Mouse (Mus musculus) adrenal gland, postnatal 4 days (tissue): ENCODE measurements at regions not wholly inside any gene's neighbourhood (a gene's known extent, or its start where the extent isn't known, plus 50 kb on each side); places are given as distances from the start of the nearest gene placed in this dataset.

Source experiments
- DNase-seq, 2 experiments: peaks; one replicate each; pipeline ENCODE4 v3.0.0; 2021 to 2022; ENCODE audit warnings: low spot score in 2 of 2, mixed read lengths in 2 of 2

- no peak for DNase-seq
Measured at GRCm38 (mm10) chr17:48880590-48880989, 51.6 kb upstream of the Lrfn2 start.

GRCm38 (mm10) chr17:48881946-48882345, 50.2 kb upstream of the Lrfn2 start:
- DNase-seq, result no peak
